Mouse (Mus musculus) intestine, embryonic 15.5 days (tissue): Measurements from ENCODE around the gene Rps6kc1. TPM values are rescaled to one million over a fixed set of nuclear protein-coding genes. Genes with fewer than 3 reads are reported as not detected.

Experiments used
- ATAC-seq: fragments of 200-750 bp; cut with Nextera tagmentation; 2 replicates; pipeline ENCODE4 v1.8.0; 2017; ENCODE audit warnings: moderate TSS enrichment, moderate library complexity
- H3K27ac ChIP-seq: fragments of 300-500 bp; sonication (generic); 2 replicates; pipeline ENCODE4 v1.5.1; 2015; ENCODE audit warnings: mild to moderate bottlenecking, inconsistent platforms
- H3K27me3 ChIP-seq: fragments of 300-500 bp; sonication (generic); replicated peaks from 2 replicates; pipeline ENCODE4 v1.6.1; 2015; ENCODE audit warnings: inconsistent platforms
- H3K36me3 ChIP-seq: fragments of 300-500 bp; sonication (generic); 2 replicates; pipeline ENCODE4 v1.6.1; 2015; ENCODE audit warnings: inconsistent platforms
- H3K4me1 ChIP-seq: fragments of 300-500 bp; sonication (generic); replicated peaks from 2 replicates; pipeline ENCODE4 v1.6.1; 2015; ENCODE audit warnings: inconsistent platforms
- H3K4me2 ChIP-seq: fragments of 300-500 bp; sonication (generic); replicated peaks from 2 replicates; pipeline ENCODE4 v1.6.1; 2015; ENCODE audit warnings: mild to moderate bottlenecking, inconsistent platforms
- H3K4me3 ChIP-seq: fragments of 300-500 bp; sonication (generic); replicated peaks from 2 replicates; pipeline ENCODE4 v1.5.1; 2015; ENCODE audit warnings: inconsistent platforms
- H3K9ac ChIP-seq: fragments of 300-500 bp; sonication (generic); 2 replicates; pipeline ENCODE4 v1.6.1; 2015; ENCODE audit warnings: inconsistent platforms
- H3K9me3 ChIP-seq: fragments of 300-500 bp; sonication (generic); 2 replicates; pipeline ENCODE4 v1.6.1; 2016; ENCODE audit warnings: inconsistent platforms
- WGBS: fragments of 180-500 bp; shearing (Covaris S2); methylation state at CpG from one replicate; pipeline ENCODE4 v1.1.7; 2015; 5-methylcytosine and 5-hydroxymethylcytosine counted together
- polyA plus RNA-seq: library from polyadenylated mRNA; unstranded; fragments of >200 nt; fragmentation: Nextera tagmentation; extraction: Ambion mirVana; gene quantifications from 2 replicates; pipeline ENCODE4 v1.2.1, GENCODE M21; 2015

Rps6kc1 gene
- polyA plus RNA-seq, 1 experiment from 2014 or later = 12.1 TPM

DNA sequence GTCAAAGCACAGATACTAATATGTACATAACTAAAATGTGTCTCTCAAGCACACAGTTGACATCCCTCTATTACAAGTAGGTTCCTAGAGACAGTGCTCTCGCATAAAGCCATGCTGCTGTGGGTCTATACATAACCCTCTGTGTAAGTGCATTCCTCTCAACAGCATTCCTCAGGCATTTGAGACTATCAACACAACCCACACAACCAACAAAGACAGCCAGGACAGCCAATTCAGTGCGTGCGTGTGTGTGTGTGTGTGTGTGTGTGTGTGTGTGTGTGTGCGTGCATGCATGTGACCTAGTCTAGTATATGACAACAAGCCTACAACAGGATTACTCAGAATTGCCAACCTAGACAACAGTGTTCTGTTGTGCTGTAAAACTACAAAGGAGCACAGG, 87.8 kb downstream of the Rps6kc1 start:
- H3K9ac ChIP-seq = no peak overlapping the region
- no peak overlapping the region for H3K4me2 ChIP-seq
- no peak overlapping the region for H3K4me3 ChIP-seq
- no peaks in the 10 kb centered on the region for H3K4me1 ChIP-seq
- no peaks in the 10 kb centered on the region for H3K36me3 ChIP-seq
- no peaks in the 10 kb centered on the region for H3K27me3 ChIP-seq
- 87% methylated on average over 4 of the region's 4 CpGs for WGBS
- no peaks in the 10 kb centered on the region for H3K9me3 ChIP-seq
- ATAC-seq = no peak
- H3K27ac ChIP-seq = no peak overlapping the region

DNA sequence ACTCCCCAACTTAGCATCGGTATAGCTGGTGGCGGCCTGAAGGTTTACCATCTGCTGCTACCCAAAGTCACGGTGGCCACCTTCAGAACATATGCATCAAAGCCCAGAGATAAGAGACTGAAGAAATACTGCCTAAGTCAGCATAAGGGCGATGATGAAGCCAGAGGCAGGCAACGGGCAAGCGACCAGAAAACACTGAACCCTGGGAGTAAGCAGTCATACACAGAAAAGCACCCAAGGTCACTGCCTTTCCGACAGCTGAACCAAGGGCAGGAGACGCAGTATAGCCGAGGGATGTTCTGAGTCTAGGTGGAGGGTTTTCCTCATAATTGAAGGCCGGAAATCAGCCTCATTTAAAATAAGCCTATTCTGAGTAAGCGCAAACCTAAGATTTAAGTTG, 95.4 kb downstream of the Rps6kc1 start:
- Histone ChIP-seq H3K27me3 (no peaks in the 10 kb centered on the region), H3K4me3 (no peak overlapping the region), H3K36me3 (no peaks in the 10 kb centered on the region), H3K27ac (no peak overlapping the region), H3K9me3 (no peaks in the 10 kb centered on the region), H3K9ac (no peak overlapping the region), H3K4me2 (no peak overlapping the region), H3K4me1 (no peaks in the 10 kb centered on the region)
- no peak for ATAC-seq
- WGBS = 83% methylated on average over 11 of the region's 11 CpGs

DNA sequence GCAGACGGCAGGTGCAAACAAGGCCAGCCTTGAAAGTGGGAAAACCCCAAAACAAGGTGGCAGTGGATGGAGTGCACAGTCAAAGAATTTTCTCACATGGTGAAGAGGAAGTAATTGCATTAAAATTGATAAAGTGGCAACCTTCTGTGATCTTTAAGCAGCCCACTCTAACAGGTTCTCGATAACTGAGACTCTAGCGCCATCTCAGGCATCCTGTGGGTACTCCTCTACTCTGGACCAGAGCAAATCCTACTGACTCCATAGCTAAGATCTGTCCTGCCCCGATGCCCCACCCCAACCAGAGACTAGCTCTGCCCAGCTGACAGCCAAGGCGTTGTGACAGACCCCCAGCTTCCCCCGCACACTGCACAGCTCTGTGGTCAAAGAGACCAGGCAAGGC, 101.2 kb downstream of the Rps6kc1 start:
- Histone ChIP-seq H3K4me1 (no peaks in the 10 kb centered on the region), H3K27ac (no peak overlapping the region), H3K9me3 (no peaks in the 10 kb centered on the region), H3K27me3 (no peaks in the 10 kb centered on the region), H3K4me2 (no peak overlapping the region), H3K9ac (no peak overlapping the region), H3K4me3 (no peak overlapping the region), H3K36me3 (no peaks in the 10 kb centered on the region)
- 74% methylated on average over 6 of the region's 6 CpGs for WGBS
- ATAC-seq = no peak

DNA sequence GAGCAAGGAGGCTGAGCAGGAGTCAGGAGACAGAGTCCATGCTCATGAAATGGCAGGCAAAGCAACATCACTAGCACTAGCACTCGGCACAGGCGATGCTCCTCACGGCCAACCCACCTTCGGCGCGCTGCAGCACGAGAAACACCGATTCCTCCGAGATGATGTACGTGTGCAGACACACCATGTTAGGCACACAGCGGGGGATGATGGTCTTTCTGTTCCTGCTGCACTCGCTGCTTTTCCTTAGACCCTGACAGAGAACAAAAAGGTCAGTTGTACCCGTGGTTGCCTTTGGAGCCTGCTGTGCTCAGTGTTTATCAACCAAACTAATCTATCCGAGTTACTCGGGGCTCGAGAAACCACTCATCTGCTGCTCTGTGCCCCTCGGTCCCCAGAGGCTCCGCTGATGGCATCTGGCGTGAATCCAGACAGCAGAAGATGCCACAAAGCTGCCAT, 102.8 kb downstream of the Rps6kc1 start:
- Histone ChIP-seq H3K4me3 (no peak overlapping the region), H3K4me1 (no peaks in the 10 kb centered on the region), H3K27me3 (no peaks in the 10 kb centered on the region), H3K27ac (no peak overlapping the region), H3K9me3 (no peaks in the 10 kb centered on the region), H3K4me2 (no peak overlapping the region), H3K36me3 (no peaks in the 10 kb centered on the region), H3K9ac (no peak overlapping the region)
- ATAC-seq = no peak
- 68% methylated on average over 19 of the region's 19 CpGs for whole genome bisulfite sequencing

DNA sequence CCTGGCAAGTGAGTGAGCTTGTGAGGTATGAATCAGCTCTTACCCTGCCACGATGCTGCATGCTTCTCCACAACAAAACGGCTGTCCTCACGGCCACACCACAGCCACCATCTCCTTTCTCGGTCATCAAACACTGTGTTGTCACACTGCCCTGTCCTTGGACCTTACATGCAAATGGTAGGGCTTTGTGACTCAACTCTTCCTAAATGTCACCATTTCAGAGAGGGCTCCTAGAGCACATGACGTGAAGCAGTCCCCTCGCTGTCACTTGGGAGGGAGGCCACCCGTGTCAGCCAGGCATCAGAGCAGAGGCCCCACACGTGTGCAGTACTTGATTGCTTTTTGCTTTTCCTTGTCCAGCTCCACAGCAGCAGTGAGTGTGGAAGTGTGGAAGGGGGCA, 104.8 kb downstream of the Rps6kc1 start:
- no peaks in the 10 kb centered on the region for H3K27me3 ChIP-seq
- WGBS = 85% methylated on average over 8 of the region's 8 CpGs
- no peak overlapping the region for H3K27ac ChIP-seq
- no peak overlapping the region for H3K4me2 ChIP-seq
- no peak overlapping the region for H3K4me3 ChIP-seq
- no peaks in the 10 kb centered on the region for H3K36me3 ChIP-seq
- H3K9ac ChIP-seq = no peak overlapping the region
- ATAC-seq = no peak
- no peaks in the 10 kb centered on the region for H3K9me3 ChIP-seq
- no peaks in the 10 kb centered on the region for H3K4me1 ChIP-seq

- Histone ChIP-seq H3K4me3 (no peak overlapping the region), H3K9ac (no peak overlapping the region), H3K9me3 (no peaks in the 10 kb centered on the region), H3K4me1 (no peaks in the 10 kb centered on the region), H3K36me3 (peaks cover 10% of the 10 kb centered on the region; the same call in 1 of the 2 replicates), H3K27me3 (no peaks in the 10 kb centered on the region), H3K27ac (no peak overlapping the region), H3K4me2 (no peak overlapping the region)
- WGBS = 88% methylated on average over 11 of the region's 11 CpGs
- no peak for ATAC-seq
Measured at GRCm38 (mm10) chr1:190798668-190799067, 112.9 kb downstream of the Rps6kc1 start.

DNA sequence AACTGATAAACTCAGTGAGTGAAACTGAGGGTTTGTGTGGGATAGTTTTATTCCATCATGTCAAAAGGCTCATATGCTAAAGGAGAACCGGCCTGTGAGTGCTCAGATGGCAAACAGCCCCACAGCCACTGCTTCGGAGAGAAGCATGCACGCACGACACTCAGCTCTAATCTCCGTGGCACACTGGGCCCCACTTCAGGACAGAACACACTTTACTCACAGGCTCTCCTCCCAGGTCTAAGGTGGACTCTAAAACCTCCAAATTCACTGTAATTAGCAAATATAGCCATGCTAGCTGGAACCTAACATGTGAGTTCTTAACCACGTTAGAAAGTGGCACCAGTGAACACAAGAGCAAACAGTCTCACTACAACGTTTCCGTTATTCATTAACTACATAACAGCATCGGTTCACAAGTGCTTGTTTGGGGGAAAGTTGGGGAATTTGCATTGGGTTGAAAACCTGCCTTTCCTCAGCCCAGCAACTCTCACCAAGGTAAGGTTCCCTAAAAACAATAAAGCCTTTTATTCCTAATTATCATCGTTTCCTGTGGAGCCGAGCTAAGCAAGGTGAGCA, 114.0 kb downstream of the Rps6kc1 start:
- 68% methylated on average over 11 of the region's 11 CpGs for WGBS
- no peaks in the 10 kb centered on the region for H3K9me3 ChIP-seq
- no peaks in the 10 kb centered on the region for H3K4me1 ChIP-seq
- no peak overlapping the region for H3K4me3 ChIP-seq
- H3K36me3 ChIP-seq = peaks cover 10% of the 10 kb centered on the region; the same call in 1 of the 2 replicates
- no peak overlapping the region for H3K9ac ChIP-seq
- H3K4me2 ChIP-seq = no peak overlapping the region
- peak; percentile 51 for ATAC-seq
- no peak overlapping the region for H3K27ac ChIP-seq
- H3K27me3 ChIP-seq = no peaks in the 10 kb centered on the region

- peaks cover 10% of the 10 kb centered on the region; the same call in 1 of the 2 replicates for H3K36me3 ChIP-seq
- H3K4me1 ChIP-seq = no peaks in the 10 kb centered on the region
- no peak overlapping the region for H3K4me2 ChIP-seq
- H3K9ac ChIP-seq = no peak overlapping the region
- no peaks in the 10 kb centered on the region for H3K27me3 ChIP-seq
- H3K9me3 ChIP-seq = no peaks in the 10 kb centered on the region
- no peak overlapping the region for H3K27ac ChIP-seq
- WGBS = 47% methylated on average over 7 of the region's 7 CpGs
- peak; percentile 77 for ATAC-seq
- H3K4me3 ChIP-seq = no peak overlapping the region
Measured at GRCm38 (mm10) chr1:190796745-190797482, 114.7 kb downstream of the Rps6kc1 start.

- Histone ChIP-seq H3K4me1 (no peaks in the 10 kb centered on the region), H3K9me3 (no peaks in the 10 kb centered on the region), H3K9ac (no peak overlapping the region), H3K36me3 (no peaks in the 10 kb centered on the region), H3K4me2 (no peak overlapping the region), H3K4me3 (no peak overlapping the region), H3K27ac (no peak overlapping the region), H3K27me3 (no peaks in the 10 kb centered on the region)
- ATAC-seq = no peak
- 74% methylated on average over 6 of the region's 6 CpGs for WGBS
Measured at GRCm38 (mm10) chr1:190791638-190792037, 119.9 kb downstream of the Rps6kc1 start.

DNA sequence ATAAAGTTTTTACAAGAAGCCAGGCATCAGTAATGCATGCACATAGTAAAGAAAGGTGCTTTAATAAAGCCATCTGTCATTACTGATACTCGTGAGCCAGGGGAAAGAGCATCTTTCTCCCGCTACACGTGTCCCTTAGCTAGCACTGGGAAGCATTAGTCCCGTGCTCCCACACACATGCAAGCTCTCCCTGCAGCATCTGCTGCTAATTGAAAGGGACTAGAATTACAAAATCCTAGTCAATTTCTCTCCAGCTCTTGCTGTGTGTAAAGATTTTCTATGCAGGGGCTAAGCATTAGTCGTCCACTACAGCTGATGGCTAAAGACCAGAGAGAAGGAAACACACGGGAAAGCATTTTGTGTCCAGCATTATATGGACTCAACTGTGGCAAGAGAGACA, 120.8 kb downstream of the Rps6kc1 start:
- WGBS = 86% methylated on average over 6 of the region's 6 CpGs

DNA sequence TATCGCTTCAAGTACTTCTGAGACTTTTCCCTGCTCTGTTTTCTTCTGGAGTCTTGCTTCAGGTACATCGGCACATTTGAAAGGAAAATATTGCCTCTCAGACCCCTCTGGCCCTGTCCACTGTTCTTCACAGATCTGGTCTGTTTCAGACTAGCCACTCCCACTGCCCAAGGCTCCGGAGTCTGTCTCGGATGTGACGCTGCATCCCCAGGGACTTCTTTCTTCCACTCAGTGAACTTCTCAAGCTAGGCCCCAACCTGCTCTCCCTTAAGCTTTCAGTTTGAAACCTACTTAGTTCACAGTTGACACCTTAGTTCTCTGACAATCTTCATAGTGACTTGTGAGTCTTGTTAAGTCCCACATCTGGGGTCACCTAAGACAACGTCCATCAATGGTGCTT, 133.9 kb downstream of the Rps6kc1 start:
- Histone ChIP-seq H3K4me3 (no peak overlapping the region), H3K4me1 (no peaks in the 10 kb centered on the region), H3K27ac (no peak overlapping the region), H3K36me3 (no peaks in the 10 kb centered on the region), H3K27me3 (no peaks in the 10 kb centered on the region), H3K9me3 (no peaks in the 10 kb centered on the region), H3K4me2 (no peak overlapping the region), H3K9ac (no peak overlapping the region)
- ATAC-seq = no peak
- WGBS = 69% methylated on average over 6 of the region's 6 CpGs

More for the DNA sequence above, 120.8 kb downstream of the Rps6kc1 start:
- Histone ChIP-seq H3K9ac (no peak overlapping the region), H3K9me3 (no peaks in the 10 kb centered on the region), H3K4me1 (no peaks in the 10 kb centered on the region), H3K4me3 (no peak overlapping the region), H3K27ac (no peak overlapping the region), H3K4me2 (no peak overlapping the region), H3K27me3 (no peaks in the 10 kb centered on the region), H3K36me3 (no peaks in the 10 kb centered on the region)
- ATAC-seq = no peak

- 84% methylated on average over 9 of the region's 9 CpGs for WGBS
- ATAC-seq = no peak
- Histone ChIP-seq H3K4me2 (no peak overlapping the region), H3K4me1 (0 out of 2 replicates have a peak, but pooled peaks cover 7% of the 10 kb centered on the region), H3K27me3 (no peaks in the 10 kb centered on the region), H3K36me3 (no peaks in the 10 kb centered on the region), H3K4me3 (no peak overlapping the region), H3K9me3 (no peaks in the 10 kb centered on the region), H3K27ac (no peak overlapping the region), H3K9ac (no peak overlapping the region)
Measured at GRCm38 (mm10) chr1:190776260-190776659, 135.3 kb downstream of the Rps6kc1 start.
